Mouse (Mus musculus) retina, postnatal 7 days (tissue): ENCODE measurements around the gene Vmn1r112.
"Not testable (repeated sequence)": the region's sequence is repeated elsewhere in the genome, so short reads cannot be mapped to it uniquely, and the experiment has no call there.

Experiments used
- DNase-seq: peaks from one replicate; pipeline ENCODE4 v3.0.0-alpha.2; 2012; ENCODE audit warnings: low read depth, low spot score

The Vmn1r112 gene

GRCm38 (mm10) chr7:20770885-20771284 lies at the start of gene Vmn1r112:
TSS of gene Vmn1r112 (plus strand) at chr7:20771185.
- not testable (repeated sequence) for DNase-seq

- not testable (repeated sequence) for DNase-seq
These were observed 40.5 kb upstream of the Vmn1r112 start, which contains the start of gene Gm10668 for GRCm38 (mm10) chr7:20730524-20730923. TSS of gene Gm10668 (minus strand) at chr7:20730624.

GRCm38 (mm10) chr7:20786985-20787384 lies 16.0 kb downstream of the Vmn1r112 start, which contains the start of gene Vmn1r113:
TSS of gene Vmn1r113 (plus strand) at chr7:20787285.
- not testable (repeated sequence) for DNase-seq

DNA sequence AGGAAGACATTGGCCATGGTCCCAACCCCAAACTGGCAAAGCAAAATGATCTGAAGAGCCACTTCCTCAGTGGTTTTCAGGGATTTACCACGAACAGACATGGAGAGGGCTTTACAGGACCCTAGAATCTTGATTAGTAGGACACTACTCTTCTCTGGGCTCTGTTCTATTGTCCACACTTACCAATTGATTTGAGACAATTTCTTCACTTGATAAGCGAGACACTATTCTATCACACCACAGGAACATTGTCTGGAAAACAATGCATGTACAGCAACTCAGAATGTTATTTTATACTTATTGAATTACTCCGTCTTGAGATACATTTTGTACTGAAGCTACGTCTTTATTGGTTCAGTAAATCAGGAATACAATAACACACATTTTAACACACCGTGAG lies 41.1 kb downstream of the Vmn1r112 start, which contains the start of gene Vmn1r114:
Gene Vmn1r114, minus strand, starts transcription at position 101 of the 400 bp plus-strand sequence.
- not testable (repeated sequence) for DNase-seq
